Mouse (Mus musculus) cortical plate, adult 2 months (tissue): ENCODE measurements around the gene Rbm44.

Source experiments
- CTCF ChIP-seq: fragments of 200-500 bp; IDR thresholded peaks from 2 replicates; pipeline ENCODE4 v1.5.1; 2011; ENCODE audit warnings: mild to moderate bottlenecking, control low read depth, low read length; ENCODE audit not compliant: insufficient read depth; ENCODE audit errors: extremely low read depth
- POLR2A ChIP-seq: fragments of 200-500 bp; IDR thresholded peaks from 2 replicates; pipeline ENCODE4 v1.6.1; 2011; ENCODE audit warnings: mild to moderate bottlenecking, low read length, control low read depth; ENCODE audit not compliant: insufficient read depth; ENCODE audit errors: extremely low read depth

GRCm38 (mm10) chr1:91206336-91206735 lies 61.4 kb downstream of the Rbm44 start:
- TF ChIP-seq CTCF (no peak), POLR2A (no peak)
